ENCODE assay signal across 17 mouse cellular contexts in genomic region chr4:132041471-132042332, GRCm38 (mm10). TPM values are rescaled to one million over a fixed set of nuclear protein-coding genes. Genes with fewer than 3 reads are reported as not detected.
DNase-seq lines count a peak whose midpoint lies in the region; ATAC-seq and TF ChIP-seq lines count a peak whose summit lies in the region.
"Had no signal": no experiment of that assay in that cellular context is flagged by ENCODE, and none has a peak within 500 bp of the region (broad histone marks: within the 10 kb centered on the region; RNA-seq: fewer than 3 reads in every experiment).

No protein-coding gene starts in this region.

- H3K4me3 ChIP-seq in heart, embryonic 12.5 days, result no peak overlapping the region
- H3K4me3 ChIP-seq in neural tube, embryonic 14.5 days (ENCODE audit: low read depth, low read length), result no peak overlapping the region
- no peak overlapping the region for H3K4me3 ChIP-seq in small intestine, adult 2 months (ENCODE audit: low read depth, low read length)
- no peak overlapping the region for H3K4me3 ChIP-seq in forebrain, embryonic 12.5 days (replicated peaks)
- H3K4me3 ChIP-seq: forebrain, embryonic 10.5 days; layer of hippocampus, adult 2 months; limb, embryonic 10.5 days had no signal

- TF ChIP-seq CTCF in small intestine, adult 2 months (IDR thresholded peaks at IDR 0.05; ENCODE audit: extremely low read depth, insufficient read length, insufficient replicate concordance, low read depth, low read length), result no peak

- H3K36me3 ChIP-seq in heart, embryonic 12.5 days, result no peaks in the 10 kb centered on the region
- H3K36me3 ChIP-seq in neural tube, embryonic 14.5 days (ENCODE audit: control insufficient read depth, insufficient read depth, low read length), result no peaks in the 10 kb centered on the region
- no peaks in the 10 kb centered on the region for H3K36me3 ChIP-seq in small intestine, adult 2 months (ENCODE audit: control insufficient read depth, insufficient read depth, low read length)
- no peaks in the 10 kb centered on the region for H3K36me3 ChIP-seq in forebrain, embryonic 12.5 days (replicated peaks)

- no peak for DNase-seq in heart, adult 9 months (ENCODE audit: low spot score in 2 of 2)
- DNase-seq in neural tube, embryonic 10.5 days (ENCODE audit: extremely low spot score, low spot score), result no peak
- no peak for DNase-seq in embryo, embryonic 10 days (ENCODE audit: low spot score)
- DNase-seq: adrenal gland, postnatal 36 days; cerebellum, adult 11 months; embryo, embryonic 11 days; gastrocnemius, postnatal 10 days; kidney, adult 11 months had no signal

- H3K27ac ChIP-seq in heart, embryonic 12.5 days (ENCODE audit: poor library complexity, severe bottlenecking), result no peak overlapping the region
- H3K27ac ChIP-seq in neural tube, embryonic 14.5 days (ENCODE audit: low read depth, low read length), result peak overlapping the region; percentile 17; the same call in 1 of the 2 replicates
- peak overlapping the region; percentile 53 for H3K27ac ChIP-seq in small intestine, adult 2 months (ENCODE audit: insufficient read depth, low read depth, low read length)
- no peak overlapping the region for H3K27ac ChIP-seq in forebrain, embryonic 12.5 days
- H3K27ac ChIP-seq: forebrain, embryonic 10.5 days; layer of hippocampus, adult 2 months; limb, embryonic 10.5 days had no signal

- peaks cover 27% of the 10 kb centered on the region for H3K4me1 ChIP-seq in heart, embryonic 12.5 days (replicated peaks)
- peaks cover 33% of the 10 kb centered on the region for H3K4me1 ChIP-seq in neural tube, embryonic 14.5 days (ENCODE audit: control insufficient read depth, insufficient read depth, low read length)
- peaks cover 12% of the 10 kb centered on the region for H3K4me1 ChIP-seq in small intestine, adult 2 months (ENCODE audit: control insufficient read depth, insufficient read depth, insufficient read length, low read length)
- H3K4me1 ChIP-seq in forebrain, embryonic 12.5 days, result peaks cover 37% of the 10 kb centered on the region

- no peak overlapping the region for H3K9ac ChIP-seq in heart, embryonic 12.5 days
- no peak overlapping the region for H3K9ac ChIP-seq in neural tube, embryonic 14.5 days (replicated peaks; ENCODE audit: low read depth, low read length)
- H3K9ac ChIP-seq in forebrain, embryonic 12.5 days, result no peak overlapping the region

- peak; percentile 71 for ATAC-seq in heart, embryonic 12.5 days (ENCODE audit: insufficient number of reproducible peaks, low FRiP score)
- no peak for ATAC-seq in neural tube, embryonic 14.5 days (ENCODE audit: low read depth)
- ATAC-seq in erythroblast, adult 5-6 weeks (replicated peaks; ENCODE audit: low FRiP score, poor library complexity, severe bottlenecking), result peak; percentile 53
- ATAC-seq in forebrain, embryonic 12.5 days (ENCODE audit: low FRiP score), result no peak

- H3K27me3 ChIP-seq in heart, embryonic 12.5 days (replicated peaks), result no peaks in the 10 kb centered on the region
- H3K27me3 ChIP-seq in neural tube, embryonic 14.5 days (ENCODE audit: control insufficient read depth, insufficient read depth, low read length), result no peaks in the 10 kb centered on the region
- H3K27me3 ChIP-seq in small intestine, adult 2 months (ENCODE audit: control insufficient read depth, insufficient read depth, low read length), result no peaks in the 10 kb centered on the region
- no peaks in the 10 kb centered on the region; the same call in 1 of the 2 replicates for H3K27me3 ChIP-seq in forebrain, embryonic 12.5 days
- H3K27me3 ChIP-seq: CH12.LX had no signal

- no peak overlapping the region for H3K4me2 ChIP-seq in heart, embryonic 12.5 days
- no peak overlapping the region for H3K4me2 ChIP-seq in neural tube, embryonic 14.5 days (ENCODE audit: low read depth, low read length)
- no peak overlapping the region for H3K4me2 ChIP-seq in forebrain, embryonic 12.5 days

- no peaks in the 10 kb centered on the region for H3K9me3 ChIP-seq in heart, embryonic 12.5 days (replicated peaks)
- H3K9me3 ChIP-seq in neural tube, embryonic 14.5 days (ENCODE audit: control insufficient read depth, low read length), result no peaks in the 10 kb centered on the region
- H3K9me3 ChIP-seq in forebrain, embryonic 12.5 days, result no peaks in the 10 kb centered on the region
- H3K9me3 ChIP-seq: forebrain, embryonic 10.5 days; limb, embryonic 10.5 days had no signal

- TF ChIP-seq POLR2A in small intestine, adult 2 months (IDR thresholded peaks at IDR 0.05; ENCODE audit: low read depth, low read length), result no peak

- 82% methylated on average over 6 of the region's 6 CpGs for WGBS in heart, embryonic 12.5 days
- WGBS in neural tube, embryonic 14.5 days, result 85% methylated on average over 6 of the region's 6 CpGs
- 82% methylated on average over 6 of the region's 6 CpGs for WGBS in small intestine, adult 2 months
- WGBS in forebrain, embryonic 12.5 days, result 83% methylated on average over 6 of the region's 6 CpGs

RNA-seq across cellular contexts. Expression of gene Gm10300, which starts 32.8 kb away (rescaled TPM):
- polyA plus RNA-seq in heart, embryonic 12.5 days (2016; fragmentation: Nextera tagmentation; extraction: Ambion mirVana), result 0.15 and 0.28 TPM in 2 replicates
- polyA plus RNA-seq in neural tube, embryonic 14.5 days (2014; fragmentation: Nextera tagmentation; extraction: Ambion mirVana), result not detected in 2 replicates
- total RNA-seq in erythroblast, adult 5-6 weeks (2015; ENCODE audit: low replicate concordance), result 2.7 TPM in 1 of 2 replicates, not detected in the other
- 3.7 and 3.9 TPM in 2 replicates for total RNA-seq in erythroblast, adult 5-6 weeks (2017; ENCODE audit: low replicate concordance)
- 0.06 TPM in 2 replicates for polyA plus RNA-seq in small intestine, adult 2 months (2012; rRNA removed)
- polyA plus RNA-seq in forebrain, embryonic 12.5 days (2016; fragmentation: Nextera tagmentation; extraction: Ambion mirVana), result 0.08 TPM in 1 of 2 replicates, not detected in the other
- total RNA-seq: layer of hippocampus, adult 2 months had no signal
- polyA plus RNA-seq: forebrain, embryonic 10.5 days; limb, embryonic 10.5 days had no signal

RNA-seq across cellular contexts. Expression of gene Epb41, which starts 33.4 kb away (rescaled TPM):
- polyA plus RNA-seq in heart, embryonic 12.5 days (2016; fragmentation: Nextera tagmentation; extraction: Ambion mirVana), result 97.6 and 102 TPM in 2 replicates
- polyA plus RNA-seq in neural tube, embryonic 14.5 days (2014; fragmentation: Nextera tagmentation; extraction: Ambion mirVana), result 68.1 and 86.1 TPM in 2 replicates
- total RNA-seq in erythroblast, adult 5-6 weeks (2015; ENCODE audit: low replicate concordance), result 1,733 and 1,940 TPM in 2 replicates
- total RNA-seq in erythroblast, adult 5-6 weeks (2017; ENCODE audit: low replicate concordance), result 3,282 and 3,570 TPM in 2 replicates
- polyA plus RNA-seq in small intestine, adult 2 months (2012; rRNA removed), result 11.1 and 15.7 TPM in 2 replicates
- 136 and 158 TPM in 2 replicates for polyA plus RNA-seq in forebrain, embryonic 12.5 days (2016; fragmentation: Nextera tagmentation; extraction: Ambion mirVana)

Comparison
In these comparisons a context has a peak if more than half of its experiments do, and no peak if none do; other contexts are left out.
1. ATAC-seq: peak in heart, embryonic 12.5 days (single experiment) and erythroblast, adult 5-6 weeks (single experiment); none in neural tube, embryonic 14.5 days (single experiment) and forebrain, embryonic 12.5 days (single experiment).
2. H3K27ac ChIP-seq: peak in neural tube, embryonic 14.5 days (single experiment) and small intestine, adult 2 months (single experiment); none in heart, embryonic 12.5 days (single experiment) and forebrain, embryonic 12.5 days (single experiment).